Mouse (Mus musculus) stomach, postnatal 0 days (tissue): ENCODE results near the gene Mrps15. TPM values are rescaled to one million over a fixed set of nuclear protein-coding genes. Genes with fewer than 3 reads are reported as not detected.

Source experiments
- ATAC-seq: fragments of 200-750 bp; cut with Nextera tagmentation; 2 replicates; pipeline ENCODE4 v1.8.0; 2017; ENCODE audit not compliant: low FRiP score, low TSS enrichment
- DNase-seq: peaks from one replicate; pipeline ENCODE4 v3.0.0-alpha.2; 2016; ENCODE audit warnings: low spot score
- H3K27ac ChIP-seq: fragments of 300-500 bp; sonication (generic); replicated peaks from 2 replicates; pipeline ENCODE4 v1.5.1; 2014; ENCODE audit warnings: mild to moderate bottlenecking, control low read depth
- H3K27me3 ChIP-seq: fragments of 300-500 bp; sonication (generic); 2 replicates; pipeline ENCODE4 v1.6.1; 2014; ENCODE audit warnings: low read length; ENCODE audit not compliant: control insufficient read depth, insufficient read depth
- H3K36me3 ChIP-seq: fragments of 300-500 bp; sonication (generic); 2 replicates; pipeline ENCODE4 v1.6.1; 2014; ENCODE audit warnings: low read length, mixed read lengths; ENCODE audit not compliant: control insufficient read depth, insufficient read depth
- H3K4me1 ChIP-seq: fragments of 300-500 bp; sonication (generic); replicated peaks from 2 replicates; pipeline ENCODE4 v1.6.1; 2014; ENCODE audit warnings: antibody characterized with exemption; ENCODE audit not compliant: control insufficient read depth, insufficient read depth
- H3K4me2 ChIP-seq: fragments of 300-500 bp; sonication (generic); replicated peaks from 2 replicates; pipeline ENCODE4 v1.6.1; 2014; ENCODE audit warnings: low read depth, mild to moderate bottlenecking, control low read depth, moderate library complexity
- H3K4me3 ChIP-seq: fragments of 300-500 bp; sonication (generic); 2 replicates; pipeline ENCODE4 v1.5.1; 2014; ENCODE audit warnings: low read depth, low read length, control low read depth
- H3K9ac ChIP-seq: fragments of 300-500 bp; sonication (generic); 2 replicates; pipeline ENCODE4 v1.6.1; 2014; ENCODE audit warnings: mild to moderate bottlenecking, low read length, control low read depth, mixed read lengths
- H3K9me3 ChIP-seq: fragments of 300-500 bp; sonication (generic); 2 replicates; pipeline ENCODE4 v1.6.1; 2016; ENCODE audit warnings: low read length; ENCODE audit not compliant: control insufficient read depth
- CTCF ChIP-seq: IDR thresholded peaks from 2 replicates; pipeline ENCODE4 v1.5.1; 2016; ENCODE audit warnings: antibody characterized with exemption, low read depth, mild to moderate bottlenecking, moderate library complexity
- EP300 ChIP-seq: optimal IDR thresholded peaks from 2 replicates; pipeline ENCODE3; 2016; ENCODE audit warnings: antibody characterized with exemption
- whole genome bisulfite sequencing: fragments of 180-500 bp; shearing (Covaris S2); extraction: QIAGEN DNeasy Blood & Tissue Kit; methylation state at CpG from one replicate; pipeline ENCODE4 v1.1.7; 2014; 5-methylcytosine and 5-hydroxymethylcytosine counted together
- polyA plus RNA-seq: library from polyadenylated mRNA; unstranded; fragments of >200 nt; fragmentation: Nextera tagmentation; extraction: Ambion mirVana; gene quantifications from 2 replicates; pipeline ENCODE4 v1.2.1, GENCODE M21; 2015

The Mrps15 gene
- polyA plus RNA-seq, 1 experiment from 2014 or later, result 90.0 TPM

DNA sequence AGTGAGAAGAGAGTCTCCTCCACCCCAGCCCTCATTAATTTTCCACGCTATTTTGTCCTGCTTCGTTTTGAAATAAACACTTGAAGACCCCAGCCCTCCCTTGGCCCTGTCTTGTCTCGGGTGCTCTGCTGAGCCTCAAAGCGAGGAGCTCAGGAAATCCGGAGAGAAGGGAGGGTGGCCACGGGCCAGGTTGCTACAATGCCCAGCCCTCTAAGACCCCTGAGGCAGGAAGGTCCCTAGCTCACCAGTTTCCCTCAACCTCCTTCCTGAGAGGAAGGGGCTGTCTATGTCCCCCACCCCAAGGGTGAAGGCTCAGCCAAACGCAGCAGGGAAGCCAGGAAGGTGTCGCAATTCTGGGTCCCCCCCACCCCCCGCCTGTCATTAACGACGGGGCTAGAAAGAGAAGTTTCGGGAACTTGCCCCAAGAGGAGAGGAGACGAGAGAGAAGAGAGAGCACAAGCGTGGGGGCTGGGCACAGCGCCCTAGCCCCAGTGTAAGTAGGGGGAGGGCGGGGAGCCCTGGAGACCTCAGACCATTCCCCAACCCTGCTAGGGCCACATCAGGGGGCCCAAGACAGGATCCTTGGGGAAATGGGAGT lies 22.3 kb upstream of the Mrps15 start, which contains the start of gene Csf3r:
Gene Csf3r, plus strand, starts transcription at position 248 of the 598 bp plus-strand sequence.
- H3K9ac ChIP-seq, result no peak within 1 kb of the TSS
- H3K9me3 ChIP-seq, result no peaks in the 10 kb centered on the region
- H3K27me3 ChIP-seq, result no peaks in the 10 kb centered on the region
- no peaks in the 10 kb centered on the region for H3K36me3 ChIP-seq
- H3K4me1 ChIP-seq, result no peaks in the 10 kb centered on the region
- H3K27ac ChIP-seq, result no peak within 1 kb of the TSS
- 43% methylated on average over 16 of the region's 16 CpGs for WGBS
- H3K4me3 ChIP-seq, result no peak within 1 kb of the TSS
- ATAC-seq (no peak), DNase-seq (no peak)
- TF ChIP-seq CTCF (no peak), EP300 (no peak)
- H3K4me2 ChIP-seq, result no peak within 1 kb of the TSS

DNA sequence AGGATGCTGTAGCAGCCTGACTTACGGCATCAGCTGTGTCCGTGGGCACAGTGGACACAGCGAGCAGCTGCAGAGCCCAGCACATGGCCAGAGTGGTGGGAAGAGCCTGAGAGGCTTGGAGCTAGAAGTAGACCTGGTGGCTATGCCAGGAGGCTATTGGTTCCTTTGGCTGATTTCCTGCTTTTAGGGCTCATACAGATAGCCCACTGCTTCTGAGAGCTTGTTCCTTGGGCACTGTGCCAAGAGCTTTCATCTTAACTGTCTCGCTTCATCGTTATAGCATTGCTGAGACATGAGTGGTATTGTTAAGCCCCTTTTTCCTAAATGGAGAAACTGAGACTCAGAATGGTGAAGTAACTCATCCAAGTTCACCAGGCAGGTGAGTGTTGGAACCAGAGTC lies 20.9 kb upstream of the Mrps15 start:
- 74% methylated on average over 5 of the region's 5 CpGs for WGBS
- ATAC-seq (no peak), DNase-seq (no peak)
- Histone ChIP-seq H3K9ac (no peak overlapping the region), H3K36me3 (no peaks in the 10 kb centered on the region), H3K4me3 (no peak overlapping the region), H3K27ac (no peak overlapping the region), H3K4me1 (no peaks in the 10 kb centered on the region), H3K9me3 (no peaks in the 10 kb centered on the region), H3K4me2 (no peak overlapping the region), H3K27me3 (no peaks in the 10 kb centered on the region)
- TF ChIP-seq EP300 (no peak), CTCF (no peak)

DNA sequence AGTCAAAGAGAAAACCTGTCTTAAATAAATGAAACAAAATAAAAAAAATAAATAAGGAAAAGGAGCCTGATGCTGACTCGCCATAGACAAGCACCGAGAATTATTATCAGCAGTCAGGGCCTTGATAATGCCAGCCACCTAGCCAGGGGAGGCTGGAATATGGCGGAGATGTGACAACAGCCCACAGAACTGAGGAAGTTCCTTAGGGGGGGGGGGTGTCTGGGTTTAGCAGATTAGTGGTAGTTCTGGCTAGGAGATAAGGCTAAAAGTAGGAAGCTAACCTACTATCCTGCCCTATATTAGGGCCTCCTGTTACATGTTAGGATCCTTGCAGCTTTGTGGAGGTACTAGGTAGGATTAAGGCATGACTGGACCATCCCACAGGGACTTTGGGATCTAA lies 18.7 kb upstream of the Mrps15 start:
- Histone ChIP-seq H3K36me3 (no peaks in the 10 kb centered on the region), H3K4me3 (no peak overlapping the region), H3K27me3 (no peaks in the 10 kb centered on the region), H3K9me3 (no peaks in the 10 kb centered on the region), H3K4me2 (no peak overlapping the region), H3K27ac (no peak overlapping the region), H3K4me1 (no peaks in the 10 kb centered on the region), H3K9ac (no peak overlapping the region)
- DNase-seq (no peak), ATAC-seq (no peak)
- TF ChIP-seq EP300 (no peak), CTCF (no peak)
- WGBS, result 75% methylated on average over 3 of the region's 3 CpGs

DNA sequence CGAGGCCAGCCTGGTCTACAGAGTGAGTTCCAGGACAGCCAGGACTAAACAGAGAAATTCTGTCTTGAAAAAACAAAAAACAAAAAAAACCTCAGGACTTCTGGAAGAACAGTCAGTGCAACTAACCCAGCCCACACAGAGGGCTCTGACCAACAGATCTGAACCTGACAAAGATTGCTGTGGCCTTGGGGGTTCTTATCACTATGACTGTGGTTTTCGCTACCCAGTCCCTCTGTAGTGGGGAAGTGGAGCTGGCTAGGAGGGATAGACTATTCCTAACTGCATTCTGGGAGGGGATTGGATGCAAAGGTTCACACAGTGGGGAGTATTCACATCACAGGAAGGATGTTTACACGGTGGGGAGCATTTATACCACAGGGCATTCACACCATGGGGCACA lies 17.7 kb upstream of the Mrps15 start:
- H3K4me2 ChIP-seq, result no peak overlapping the region
- ATAC-seq (no peak), DNase-seq (no peak)
- H3K27me3 ChIP-seq, result no peaks in the 10 kb centered on the region
- TF ChIP-seq CTCF, result no peak
- no peak for TF ChIP-seq EP300
- H3K27ac ChIP-seq, result no peak overlapping the region
- no peak overlapping the region for H3K4me3 ChIP-seq
- 68% methylated on average over 3 of the region's 3 CpGs for WGBS
- no peak overlapping the region for H3K9ac ChIP-seq
- H3K9me3 ChIP-seq, result no peaks in the 10 kb centered on the region
- no peaks in the 10 kb centered on the region for H3K4me1 ChIP-seq
- H3K36me3 ChIP-seq, result no peaks in the 10 kb centered on the region

DNA sequence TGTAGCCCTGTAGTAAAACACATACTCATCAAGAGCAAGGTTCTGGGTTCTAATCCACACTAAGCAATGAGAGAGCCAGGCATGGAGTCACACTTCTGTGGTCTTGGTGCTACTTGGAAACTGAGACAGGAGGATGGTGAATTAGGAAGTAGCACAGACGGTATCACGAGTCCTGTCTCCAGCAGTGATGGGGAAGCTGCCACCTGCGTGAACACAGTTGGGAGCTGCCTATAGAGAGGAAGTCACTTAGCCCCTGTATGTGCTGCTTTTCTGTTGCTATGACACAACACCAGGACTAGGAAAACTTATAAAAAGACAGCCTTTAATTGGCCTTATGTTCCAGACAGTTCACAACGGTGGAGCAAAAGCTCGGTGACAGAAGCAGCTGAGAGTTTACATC lies 16.0 kb upstream of the Mrps15 start:
- Histone ChIP-seq H3K9ac (no peak overlapping the region), H3K36me3 (no peaks in the 10 kb centered on the region), H3K27me3 (no peaks in the 10 kb centered on the region), H3K27ac (no peak overlapping the region), H3K4me2 (no peak overlapping the region), H3K4me1 (no peaks in the 10 kb centered on the region), H3K4me3 (no peak overlapping the region), H3K9me3 (no peaks in the 10 kb centered on the region)
- no peak for TF ChIP-seq EP300
- 77% methylated on average over 5 of the region's 5 CpGs for WGBS
- DNase-seq, result no peak
- ATAC-seq, result no peak

DNA sequence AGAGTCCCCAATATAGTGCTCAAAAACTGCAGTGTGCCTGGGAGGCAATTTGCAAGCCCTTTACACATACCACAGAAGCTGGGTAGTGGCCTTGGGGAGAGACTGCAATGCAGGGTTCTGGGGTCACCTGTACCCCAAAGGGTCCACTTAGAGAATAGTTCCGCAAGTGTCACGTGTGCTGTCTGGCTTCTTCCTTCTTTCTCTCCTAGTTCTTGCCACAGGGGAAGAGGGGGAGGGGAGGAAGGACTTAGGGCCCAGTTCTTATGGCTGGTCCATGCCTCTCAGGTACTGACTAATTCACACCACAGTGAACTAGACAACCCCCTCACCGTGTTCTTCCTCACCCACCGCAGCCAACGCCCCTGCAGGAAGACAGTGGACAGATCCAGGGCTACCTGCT lies 11.3 kb upstream of the Mrps15 start:
- DNase-seq (no peak), ATAC-seq (no peak)
- no peaks in the 10 kb centered on the region for H3K36me3 ChIP-seq
- H3K9ac ChIP-seq, result no peak overlapping the region
- 87% methylated on average over 5 of the region's 5 CpGs for WGBS
- no peak overlapping the region for H3K4me3 ChIP-seq
- no peaks in the 10 kb centered on the region for H3K9me3 ChIP-seq
- H3K27ac ChIP-seq, result no peak overlapping the region
- no peaks in the 10 kb centered on the region for H3K4me1 ChIP-seq
- H3K27me3 ChIP-seq, result no peaks in the 10 kb centered on the region
- TF ChIP-seq EP300, result no peak
- TF ChIP-seq CTCF, result no peak
- H3K4me2 ChIP-seq, result no peak overlapping the region
